Mouse (Mus musculus) lung, embryonic 16.5 days (tissue): ENCODE measurements around the gene Ip6k2. TPM values are rescaled to one million over a fixed set of nuclear protein-coding genes. Genes with fewer than 3 reads are reported as not detected.

Experiments used
- ATAC-seq: fragments of 200-750 bp; cut with Nextera tagmentation; 2 replicates; pipeline ENCODE4 v1.8.0; 2017; ENCODE audit warnings: low read depth, mild to moderate bottlenecking, moderate library complexity
- H3K27ac ChIP-seq: fragments of 300-500 bp; sonication (generic); 2 replicates; pipeline ENCODE4 v1.5.1; 2014; ENCODE audit warnings: mild to moderate bottlenecking, control low read depth, low read length
- H3K27me3 ChIP-seq: fragments of 300-500 bp; sonication (generic); 2 replicates; pipeline ENCODE4 v1.6.1; 2014; ENCODE audit warnings: low read depth, low read length, mixed read lengths; ENCODE audit not compliant: control insufficient read depth, insufficient read depth
- H3K36me3 ChIP-seq: fragments of 300-500 bp; sonication (generic); 2 replicates; pipeline ENCODE4 v1.6.1; 2014; ENCODE audit warnings: low read length; ENCODE audit not compliant: control insufficient read depth, insufficient read depth
- H3K4me1 ChIP-seq: fragments of 300-500 bp; sonication (generic); replicated peaks from 2 replicates; pipeline ENCODE4 v1.6.1; 2014; ENCODE audit warnings: low read length, mixed read lengths; ENCODE audit not compliant: control insufficient read depth, insufficient read depth
- H3K4me2 ChIP-seq: fragments of 300-500 bp; sonication (generic); 2 replicates; pipeline ENCODE4 v1.6.1; 2014; ENCODE audit warnings: low read depth, low read length, control low read depth
- H3K4me3 ChIP-seq: fragments of 300-500 bp; sonication (generic); 2 replicates; pipeline ENCODE4 v1.5.1; 2014; ENCODE audit warnings: mild to moderate bottlenecking, low read length, control low read depth
- H3K9ac ChIP-seq: fragments of 300-500 bp; sonication (generic); 2 replicates; pipeline ENCODE4 v1.6.1; 2014; ENCODE audit warnings: low read length, control low read depth
- H3K9me3 ChIP-seq: fragments of 300-500 bp; sonication (generic); 2 replicates; pipeline ENCODE4 v1.6.1; 2016; ENCODE audit warnings: low read length; ENCODE audit not compliant: control insufficient read depth
- WGBS: fragments of 180-500 bp; shearing (Covaris S2); extraction: QIAGEN DNeasy Blood & Tissue Kit; methylation state at CpG from one replicate; pipeline ENCODE4 v1.1.7; 2014; 5-methylcytosine and 5-hydroxymethylcytosine counted together
- polyA plus RNA-seq: library from polyadenylated mRNA; unstranded; fragments of >200 nt; fragmentation: Nextera tagmentation; extraction: Ambion mirVana; gene quantifications from 2 replicates; pipeline ENCODE4 v1.2.1, GENCODE M21; 2015

Ip6k2 gene
- polyA plus RNA-seq, 1 experiment from 2014 or later: 68.1 TPM

DNA sequence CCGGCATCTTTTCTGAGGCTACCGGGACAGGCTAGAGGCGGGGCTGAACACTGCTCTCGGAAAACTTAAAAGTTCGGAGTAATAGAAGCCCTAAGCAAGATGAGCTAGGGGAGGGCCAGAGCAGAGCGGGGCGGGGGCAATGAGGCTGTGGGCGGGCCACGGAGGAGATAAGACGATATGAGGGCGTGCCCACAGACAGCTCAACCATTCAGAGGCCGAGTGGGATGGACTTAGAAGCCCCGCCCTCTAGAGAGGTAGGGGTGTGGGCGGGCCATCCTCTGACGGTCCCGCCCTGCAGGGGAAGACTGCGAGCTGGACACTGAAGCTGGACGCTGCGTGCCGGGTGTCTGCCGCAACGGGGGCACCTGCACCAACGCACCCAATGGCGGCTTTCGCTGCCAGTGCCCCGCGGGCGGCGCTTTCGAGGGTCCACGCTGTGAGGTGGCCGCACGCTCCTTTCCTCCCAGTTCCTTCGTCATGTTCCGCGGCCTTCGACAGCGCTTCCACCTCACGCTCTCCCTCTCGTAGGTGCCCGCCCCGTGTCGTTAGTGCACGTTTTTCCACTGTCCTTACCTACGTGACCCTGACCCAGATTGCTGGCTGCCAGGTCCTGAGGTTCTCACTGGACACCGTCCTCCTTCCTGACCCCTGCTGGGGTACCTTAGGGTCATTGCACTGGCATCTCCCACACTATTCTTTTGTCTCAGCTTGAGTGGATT is 49.0 kb downstream of the Ip6k2 start:
- Histone ChIP-seq H3K9me3 (no peaks in the 10 kb centered on the region), H3K36me3 (no peaks in the 10 kb centered on the region), H3K4me3 (peak overlapping the region; percentile 59), H3K27me3 (peaks cover 52% of the 10 kb centered on the region), H3K27ac (no peak overlapping the region), H3K4me2 (peak overlapping the region; percentile 99), H3K4me1 (peaks cover 8% of the 10 kb centered on the region), H3K9ac (0 out of 2 replicates have a peak overlapping the region, but pooled peaks have one; percentile 40)
- ATAC-seq: peak; percentile 99
- WGBS: 2% methylated on average over 40 of the region's 46 CpGs

DNA sequence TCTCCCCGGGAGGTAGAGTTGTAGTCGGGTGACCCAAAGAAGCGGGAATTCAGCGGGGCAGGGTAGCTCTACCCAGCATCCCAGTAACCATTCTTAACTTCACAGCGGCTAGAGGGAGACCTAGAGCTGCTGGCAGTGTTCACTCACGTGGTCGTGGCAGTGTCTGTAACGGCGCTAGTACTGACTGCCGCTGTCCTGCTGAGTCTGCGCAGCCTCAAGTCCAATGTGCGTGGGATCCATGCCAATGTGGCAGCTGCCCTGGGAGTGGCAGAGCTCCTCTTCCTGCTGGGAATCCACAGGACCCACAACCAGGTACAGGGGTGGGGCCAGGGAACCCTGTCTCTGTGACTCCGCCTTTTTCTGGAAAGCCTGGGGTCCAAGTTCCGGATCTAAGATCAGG is 59.4 kb downstream of the Ip6k2 start:
- ATAC-seq: 0 out of 2 replicates have a peak, but pooled peaks have one; percentile 41

DNA sequence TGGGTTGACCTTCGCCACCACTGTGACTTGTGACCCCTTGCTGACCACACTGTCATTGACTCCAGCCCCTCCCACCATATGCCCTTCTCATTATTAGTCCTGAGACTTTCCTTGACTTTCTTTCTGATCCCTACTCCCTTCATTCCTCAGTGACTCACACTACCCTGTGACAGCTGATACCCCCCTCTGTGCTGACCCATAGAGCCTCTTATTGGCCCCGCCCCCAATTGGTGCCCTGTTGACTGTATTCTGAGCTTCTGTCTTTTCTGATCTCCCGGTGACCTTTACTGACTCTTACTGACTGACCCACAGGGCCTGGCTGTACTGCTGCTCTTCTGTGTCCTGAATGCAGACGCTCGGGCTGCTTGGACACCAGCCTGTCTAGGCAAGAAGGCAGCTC is 61.8 kb downstream of the Ip6k2 start:
- Histone ChIP-seq H3K36me3 (no peaks in the 10 kb centered on the region), H3K4me3 (no peak overlapping the region), H3K27me3 (peaks cover 6% of the 10 kb centered on the region; the same call in 1 of the 2 replicates), H3K4me1 (peaks cover 3% of the 10 kb centered on the region; the same call in 1 of the 2 replicates), H3K9me3 (no peaks in the 10 kb centered on the region), H3K27ac (no peak overlapping the region), H3K4me2 (no peak overlapping the region), H3K9ac (no peak overlapping the region)
- 69% methylated on average over 5 of the region's 5 CpGs for WGBS
- ATAC-seq: no peak

More for the DNA sequence above, 59.4 kb downstream of the Ip6k2 start:
- H3K4me2 ChIP-seq: peak overlapping the region; percentile 18; the same call in 1 of the 2 replicates
- no peaks in the 10 kb centered on the region for H3K36me3 ChIP-seq
- H3K9ac ChIP-seq: peak overlapping the region; percentile 28; the same call in 1 of the 2 replicates
- 7% methylated on average over 14 of the region's 14 CpGs for WGBS
- H3K27me3 ChIP-seq: peaks cover 6% of the 10 kb centered on the region; the same call in 1 of the 2 replicates
- H3K4me1 ChIP-seq: peaks cover 3% of the 10 kb centered on the region; the same call in 1 of the 2 replicates
- H3K27ac ChIP-seq: no peak overlapping the region
- H3K4me3 ChIP-seq: no peak overlapping the region
- no peaks in the 10 kb centered on the region for H3K9me3 ChIP-seq

DNA sequence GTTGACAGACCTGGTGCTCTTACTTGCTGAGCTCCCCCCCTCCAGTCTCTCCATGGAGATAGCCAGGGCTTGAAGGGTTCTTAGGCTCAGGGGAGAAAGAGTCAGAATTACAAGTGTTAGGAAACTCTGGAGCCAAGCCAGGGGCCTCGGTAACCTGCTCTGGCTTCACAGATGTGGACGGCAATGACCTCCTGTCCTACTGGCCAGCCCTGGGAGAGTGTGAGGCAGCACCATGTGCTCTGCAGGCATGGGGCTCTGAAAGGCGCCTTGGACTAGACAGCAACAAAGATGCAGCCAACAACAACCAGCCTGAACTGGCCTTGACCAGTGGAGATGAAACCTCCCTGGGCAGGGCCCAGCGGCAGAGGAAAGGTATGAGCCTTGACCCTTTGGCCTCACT is 63.8 kb downstream of the Ip6k2 start:
- Histone ChIP-seq H3K9me3 (no peaks in the 10 kb centered on the region), H3K9ac (no peak overlapping the region), H3K36me3 (no peaks in the 10 kb centered on the region), H3K27me3 (peaks cover 3% of the 10 kb centered on the region; the same call in 1 of the 2 replicates), H3K27ac (no peak overlapping the region), H3K4me3 (no peak overlapping the region), H3K4me2 (no peak overlapping the region), H3K4me1 (peaks cover 3% of the 10 kb centered on the region; the same call in 1 of the 2 replicates)
- WGBS: 56% methylated on average over 4 of the region's 4 CpGs
- peak; percentile 48 for ATAC-seq

DNA sequence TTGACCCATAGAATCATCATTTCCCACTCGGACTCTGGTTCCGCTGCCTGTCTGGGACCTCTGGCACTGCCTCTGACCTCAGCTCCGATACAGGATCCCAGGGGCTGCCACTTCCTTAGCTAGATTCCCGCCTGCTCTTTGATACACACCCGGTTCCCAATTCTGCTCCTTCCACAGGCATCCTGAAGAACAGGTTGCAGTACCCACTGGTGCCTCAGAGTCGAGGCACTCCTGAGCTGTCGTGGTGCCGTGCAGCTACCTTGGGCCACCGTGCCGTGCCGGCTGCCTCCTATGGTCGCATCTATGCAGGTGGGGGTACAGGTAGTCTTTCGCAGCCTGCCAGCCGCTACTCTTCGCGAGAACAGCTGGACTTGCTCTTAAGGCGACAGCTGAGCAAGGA is 64.8 kb downstream of the Ip6k2 start:
- Histone ChIP-seq H3K4me1 (peaks cover 3% of the 10 kb centered on the region), H3K27me3 (no peaks in the 10 kb centered on the region), H3K4me2 (no peak overlapping the region), H3K9me3 (no peaks in the 10 kb centered on the region), H3K9ac (no peak overlapping the region), H3K36me3 (no peaks in the 10 kb centered on the region), H3K4me3 (no peak overlapping the region), H3K27ac (no peak overlapping the region)
- WGBS: 56% methylated on average over 17 of the region's 17 CpGs
- no peak for ATAC-seq

DNA sequence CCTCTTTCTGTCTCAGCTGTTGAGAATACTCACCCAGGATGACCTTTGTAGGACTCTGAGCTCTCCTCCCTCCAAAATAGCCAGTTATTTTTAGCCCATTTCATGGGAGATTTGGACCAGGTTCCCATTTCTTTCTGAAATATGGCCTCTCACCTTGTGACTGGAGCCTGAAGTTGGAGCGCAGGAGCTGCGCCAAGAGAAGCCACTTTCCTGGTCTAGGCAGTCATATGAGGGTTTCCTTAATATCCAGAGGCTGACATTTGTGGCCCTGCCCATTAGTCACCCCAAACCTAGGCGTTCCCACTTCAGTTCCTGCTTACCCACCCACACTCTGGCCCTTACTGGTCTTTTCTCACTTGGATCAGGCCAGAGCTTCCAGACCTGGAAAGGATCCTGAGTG is 69.4 kb downstream of the Ip6k2 start, which contains the start of gene Slc26a6:
TSS of gene Slc26a6 (plus strand) at position 308 of the 400 bp plus-strand sequence.
- H3K9me3 ChIP-seq: no peaks in the 10 kb centered on the region
- H3K36me3 ChIP-seq: no peaks in the 10 kb centered on the region
- ATAC-seq: no peak
- H3K4me1 ChIP-seq: peaks cover 18% of the 10 kb centered on the region
- peak within 1 kb of the TSS; percentile 89 for H3K4me2 ChIP-seq
- H3K27ac ChIP-seq: peak within 1 kb of the TSS; percentile 94
- H3K9ac ChIP-seq: peak within 1 kb of the TSS; percentile 75
- H3K4me3 ChIP-seq: peak within 1 kb of the TSS; percentile 86
- 72% methylated on average over 3 of the region's 3 CpGs for WGBS
- H3K27me3 ChIP-seq: no peaks in the 10 kb centered on the region

DNA sequence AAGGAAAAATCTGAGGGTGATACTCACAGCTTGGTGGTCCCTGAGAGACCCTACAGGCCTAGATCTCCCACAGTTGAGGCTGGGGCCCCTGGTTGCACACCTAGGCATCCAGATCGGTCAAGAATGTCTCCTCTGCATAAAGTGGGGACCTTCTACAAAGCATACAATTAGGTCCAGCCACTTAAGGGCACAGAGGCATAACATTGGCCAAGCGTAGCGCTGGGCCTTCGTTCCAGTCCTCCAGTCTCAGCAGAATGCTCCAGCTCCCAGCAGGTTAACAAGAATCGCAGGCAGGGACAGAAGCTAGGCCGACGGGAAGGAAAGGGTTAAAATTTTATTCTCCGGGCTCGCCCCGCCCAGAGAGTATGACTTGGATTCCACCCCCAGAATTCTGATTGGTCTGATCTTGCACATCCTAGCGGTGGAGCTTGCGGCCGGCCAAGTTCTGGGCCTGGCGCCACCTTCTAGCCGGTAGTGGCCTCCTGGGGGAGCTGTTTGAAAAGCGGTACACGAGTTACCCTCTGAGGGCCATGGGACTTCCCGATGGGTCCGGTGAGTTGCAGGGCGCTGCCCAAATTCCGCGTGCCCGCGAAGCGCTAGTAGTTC is 70.1 kb downstream of the Ip6k2 start:
- 2% methylated on average over 25 of the region's 25 CpGs for WGBS
- ATAC-seq: peak; percentile 94

DNA sequence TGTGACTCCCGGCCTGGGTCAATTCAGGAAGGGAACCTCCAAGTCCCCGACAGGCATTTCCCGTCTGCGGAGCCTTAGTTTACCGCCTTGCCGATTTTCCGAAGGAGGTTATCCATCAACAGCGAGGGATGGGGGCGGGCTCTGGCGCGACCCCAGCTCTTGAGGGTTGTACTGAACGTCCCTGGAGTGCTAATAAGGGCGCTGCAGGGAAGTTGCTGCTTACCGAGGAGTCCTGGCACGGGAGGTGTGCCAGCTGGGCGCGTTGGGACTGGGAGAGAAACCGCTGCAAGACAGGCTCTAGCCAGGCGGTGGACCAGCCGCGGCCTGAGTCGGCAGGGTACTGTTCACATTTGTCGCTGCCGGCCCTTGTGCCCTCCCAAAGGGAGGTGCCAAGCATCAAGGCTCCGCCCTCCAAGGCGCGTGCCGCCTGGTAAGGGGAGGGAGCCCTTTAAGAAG is 70.7 kb downstream of the Ip6k2 start:
- peak; percentile 95 for ATAC-seq
- Histone ChIP-seq H3K27me3 (no peaks in the 10 kb centered on the region), H3K4me1 (peaks cover 18% of the 10 kb centered on the region), H3K9ac (peak overlapping the region; percentile 75), H3K4me2 (peak overlapping the region; percentile 89), H3K27ac (peak overlapping the region; percentile 94), H3K36me3 (no peaks in the 10 kb centered on the region), H3K9me3 (no peaks in the 10 kb centered on the region), H3K4me3 (peak overlapping the region; percentile 86)
- under 1% methylated on average over 28 of the region's 28 CpGs for WGBS

More for the DNA sequence above, 70.1 kb downstream of the Ip6k2 start:
- H3K4me2 ChIP-seq: peak overlapping the region; percentile 89
- peak overlapping the region; percentile 75 for H3K9ac ChIP-seq
- H3K36me3 ChIP-seq: no peaks in the 10 kb centered on the region
- no peaks in the 10 kb centered on the region for H3K27me3 ChIP-seq
- peaks cover 18% of the 10 kb centered on the region for H3K4me1 ChIP-seq
- H3K4me3 ChIP-seq: peak overlapping the region; percentile 86
- H3K27ac ChIP-seq: peak overlapping the region; percentile 94
- H3K9me3 ChIP-seq: no peaks in the 10 kb centered on the region

DNA sequence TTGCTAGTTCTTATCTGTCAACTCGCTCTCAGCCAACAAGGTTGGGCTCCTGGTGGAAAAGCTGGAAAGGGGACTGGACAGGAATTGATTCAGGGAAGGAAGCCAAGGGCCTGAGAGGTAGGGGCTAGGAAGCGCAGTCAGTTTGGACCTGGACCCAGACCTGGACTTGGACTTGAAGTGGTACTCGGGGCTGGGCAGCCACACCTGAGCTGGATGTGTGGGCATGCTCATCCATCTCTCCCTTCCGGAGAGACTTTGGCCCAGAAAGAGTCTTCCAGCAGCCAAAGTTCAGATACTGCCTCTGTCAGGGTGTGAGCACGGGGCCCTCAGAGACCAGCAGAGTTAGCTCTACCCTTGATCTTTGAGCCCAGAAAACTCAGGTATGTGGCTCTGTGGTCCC is 71.7 kb downstream of the Ip6k2 start:
- H3K4me3 ChIP-seq: peak overlapping the region; percentile 86
- H3K27me3 ChIP-seq: no peaks in the 10 kb centered on the region
- peak overlapping the region; percentile 75 for H3K9ac ChIP-seq
- H3K4me2 ChIP-seq: peak overlapping the region; percentile 89
- no peaks in the 10 kb centered on the region for H3K36me3 ChIP-seq
- peaks cover 18% of the 10 kb centered on the region for H3K4me1 ChIP-seq
- WGBS: 34% methylated on average over 5 of the region's 5 CpGs
- no peaks in the 10 kb centered on the region for H3K9me3 ChIP-seq
- H3K27ac ChIP-seq: peak overlapping the region; percentile 94
- no peak for ATAC-seq
